Mouse (Mus musculus) layer of hippocampus, postnatal 10 days (tissue): Measurements from ENCODE around the gene Traf3ip3. TPM values are rescaled to one million over a fixed set of nuclear protein-coding genes. Genes with fewer than 3 reads are reported as not detected.

Experiments
- DNase-seq, 2 experiments: peaks; one replicate each; pipeline ENCODE4 v3.0.0; 2021; ENCODE audit warnings: low spot score in 2 of 2
- total RNA-seq, 2 experiments: library from RNA; stranded (reverse); gene quantifications; 2 replicates each; pipeline ENCODE4 v1.2.3; 2021

Gene Traf3ip3
- total RNA-seq, 2 experiments from 2014 or later = 2.7 to 3.0 TPM

DNA sequence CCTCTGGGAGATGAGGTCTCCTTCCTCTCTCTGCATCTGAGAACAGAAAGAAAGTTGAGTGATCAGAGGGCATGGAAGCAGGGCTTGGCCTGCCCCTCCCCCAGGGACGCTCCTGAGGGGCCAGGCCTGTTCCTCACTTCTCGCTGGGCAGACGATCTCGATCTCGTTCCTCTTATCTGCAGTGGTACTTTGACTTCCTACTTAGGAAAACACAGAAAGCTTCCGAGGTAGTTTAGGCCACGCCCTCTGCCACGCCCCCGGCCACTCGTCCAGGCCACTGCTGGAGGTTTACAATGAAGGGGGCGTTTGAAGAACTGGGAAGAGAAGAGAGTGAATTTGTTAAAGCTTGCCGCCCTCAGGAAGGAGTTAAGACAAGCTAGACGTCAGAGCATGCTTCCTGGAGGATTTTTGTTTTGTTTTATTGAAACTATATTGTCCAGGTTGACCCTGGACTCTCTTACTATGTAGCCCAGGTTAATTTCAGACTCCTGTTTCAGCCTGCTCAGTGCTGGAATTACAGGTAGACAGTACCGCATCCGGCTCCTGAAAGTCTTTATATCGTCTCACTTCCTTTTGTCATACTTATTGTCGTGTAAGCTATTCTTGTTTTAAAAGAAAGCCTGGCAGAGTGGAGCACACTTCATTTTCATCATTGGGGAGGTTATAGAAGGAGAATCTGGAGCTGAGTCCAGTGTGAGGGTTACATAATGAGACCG, 41.0 kb downstream of the Traf3ip3 start:
- DNase-seq = peak in 1 of 2 experiments; percentile 41

DNA sequence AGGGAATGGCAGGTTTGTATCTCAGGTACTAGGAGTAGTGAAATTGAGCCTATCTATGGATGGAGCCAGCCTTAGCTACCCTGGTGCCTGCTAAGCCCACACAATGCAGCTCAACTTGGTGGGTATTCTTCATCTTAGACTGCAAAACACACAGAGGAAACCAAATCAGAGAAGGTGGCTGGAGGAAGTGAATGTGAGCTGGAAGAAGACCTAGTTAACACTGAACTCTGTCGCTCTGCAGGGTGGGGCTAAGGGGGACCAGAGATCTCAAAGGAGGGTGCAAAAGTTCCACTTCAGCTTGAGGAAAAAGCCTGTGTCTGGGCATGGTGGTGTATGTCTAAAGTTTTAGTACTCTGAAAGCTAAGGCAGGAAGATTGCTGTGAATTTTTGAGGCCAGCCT, 41.9 kb downstream of the Traf3ip3 start:
- no peak for DNase-seq

DNA sequence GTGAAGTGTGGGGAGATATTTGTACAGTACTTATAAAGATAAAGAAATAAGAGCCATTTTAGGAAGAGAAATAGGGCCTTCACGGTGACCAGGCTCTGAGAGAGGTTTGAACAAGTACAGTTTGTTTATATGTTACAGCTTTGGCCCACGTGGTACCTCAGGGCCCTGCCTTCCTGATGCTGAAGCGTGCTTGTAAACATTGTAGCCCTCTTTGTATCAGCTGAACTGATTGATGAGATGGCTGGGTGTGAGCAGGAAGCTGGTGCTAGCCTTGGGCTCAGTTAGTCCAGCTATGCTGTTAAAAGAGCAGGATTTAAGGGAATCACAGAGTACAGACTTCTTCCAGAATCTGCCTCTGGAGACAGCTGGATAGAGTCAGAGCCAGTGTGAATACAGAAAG, 42.3 kb downstream of the Traf3ip3 start:
- DNase-seq = no peak

- no peak for DNase-seq
Observed at GRCm38 (mm10) chr1:193157111-193157492, 44.4 kb downstream of the Traf3ip3 start.

DNA sequence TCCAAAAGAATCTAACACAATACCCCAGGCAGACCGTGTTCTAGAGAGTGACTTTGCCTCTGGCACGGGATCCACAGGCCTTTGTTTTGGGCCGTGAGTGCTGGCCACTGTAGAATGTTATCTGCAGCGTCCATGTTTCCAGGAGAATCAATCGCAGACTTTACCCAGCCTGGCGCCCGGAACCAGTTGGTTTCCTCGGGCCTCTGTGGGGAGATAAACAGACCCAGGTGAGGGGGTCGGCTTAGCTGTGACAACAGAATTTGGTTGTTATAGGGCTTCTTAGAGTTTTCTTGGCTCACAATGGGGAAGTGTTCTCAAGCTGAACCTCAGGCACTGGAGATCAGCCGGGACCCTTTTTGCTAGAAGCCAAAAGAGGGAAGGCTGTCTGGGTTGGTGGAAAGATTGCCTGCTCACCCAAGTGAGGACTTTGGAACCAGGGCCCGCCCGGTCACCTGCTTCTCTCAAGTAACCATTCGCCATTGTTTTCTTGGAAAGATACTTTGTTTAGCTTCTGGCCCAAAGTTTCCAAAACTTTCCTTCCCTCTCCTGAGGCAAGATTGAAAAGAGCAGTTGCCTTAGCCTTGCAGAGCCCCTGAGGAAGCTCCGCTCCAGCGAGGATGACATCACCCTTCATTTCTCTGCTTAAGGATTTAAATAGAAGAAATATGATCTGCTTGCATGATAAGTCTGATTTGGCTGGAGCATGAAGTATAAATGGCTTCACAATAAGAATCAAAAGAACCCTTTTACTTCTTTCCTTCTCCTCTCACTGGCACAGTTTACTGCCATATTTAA, 45.0 kb downstream of the Traf3ip3 start:
- no peak for DNase-seq

GRCm38 (mm10) chr1:193153561-193153960, 47.9 kb downstream of the Traf3ip3 start:
- no peak for DNase-seq

- DNase-seq = no peak
Observed at GRCm38 (mm10) chr1:193152872-193153271, 48.6 kb downstream of the Traf3ip3 start, which contains the start of gene Irf6. Irf6 (plus strand) TSS chr1:193153111.

GRCm38 (mm10) chr1:193151134-193151533, 50.4 kb downstream of the Traf3ip3 start:
- DNase-seq = peak in 1 of 2 experiments; percentile 34

GRCm38 (mm10) chr1:193149231-193149630, 52.3 kb downstream of the Traf3ip3 start:
- no peak for DNase-seq

- no peak for DNase-seq
Observed at GRCm38 (mm10) chr1:193146416-193146815, 55.1 kb downstream of the Traf3ip3 start.

- no peak for DNase-seq
Observed at GRCm38 (mm10) chr1:193145101-193145500, 56.4 kb downstream of the Traf3ip3 start.

DNA sequence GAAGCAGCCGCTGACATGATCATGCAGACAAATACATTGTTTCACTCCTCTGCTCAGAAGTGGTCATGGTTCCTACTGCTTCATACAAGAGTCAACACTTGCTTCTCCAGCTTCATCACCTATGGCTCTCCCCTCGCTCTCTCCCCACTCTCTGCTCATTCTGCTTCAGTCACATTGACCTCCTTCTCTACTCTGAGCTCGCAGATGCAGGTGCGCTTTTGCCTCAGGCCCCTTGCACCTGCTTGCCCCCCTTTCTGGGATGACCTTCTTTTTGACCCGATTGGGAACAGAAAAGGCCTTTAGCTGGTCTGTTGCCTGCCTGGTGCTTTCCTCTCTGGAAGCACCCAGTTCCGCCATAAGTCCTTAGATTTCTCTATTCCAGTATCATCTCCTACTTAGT, 57.0 kb downstream of the Traf3ip3 start:
- no peak for DNase-seq

- DNase-seq = no peak
Observed at GRCm38 (mm10) chr1:193142517-193143062, 58.9 kb downstream of the Traf3ip3 start.

DNA sequence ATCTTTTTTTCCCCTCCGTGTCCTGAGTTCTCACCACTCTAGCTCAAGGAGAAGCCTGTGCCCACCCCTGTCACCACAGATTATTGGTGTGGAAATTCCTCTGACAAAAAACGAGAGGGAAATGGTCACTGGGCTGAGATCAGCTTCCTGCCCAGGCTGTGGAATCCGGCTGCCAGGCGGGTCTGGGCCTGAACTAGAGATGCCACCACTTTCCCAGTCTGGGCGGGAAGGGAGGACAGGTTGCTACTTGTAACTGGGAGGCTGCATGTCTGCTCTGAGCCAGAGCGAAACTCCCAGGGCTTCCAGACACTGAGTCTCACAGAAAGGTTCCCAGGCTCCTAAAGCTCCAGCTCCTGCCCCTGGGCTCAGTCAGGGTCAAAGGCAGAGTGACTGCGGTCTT, 60.4 kb downstream of the Traf3ip3 start:
- DNase-seq = no peak

DNA sequence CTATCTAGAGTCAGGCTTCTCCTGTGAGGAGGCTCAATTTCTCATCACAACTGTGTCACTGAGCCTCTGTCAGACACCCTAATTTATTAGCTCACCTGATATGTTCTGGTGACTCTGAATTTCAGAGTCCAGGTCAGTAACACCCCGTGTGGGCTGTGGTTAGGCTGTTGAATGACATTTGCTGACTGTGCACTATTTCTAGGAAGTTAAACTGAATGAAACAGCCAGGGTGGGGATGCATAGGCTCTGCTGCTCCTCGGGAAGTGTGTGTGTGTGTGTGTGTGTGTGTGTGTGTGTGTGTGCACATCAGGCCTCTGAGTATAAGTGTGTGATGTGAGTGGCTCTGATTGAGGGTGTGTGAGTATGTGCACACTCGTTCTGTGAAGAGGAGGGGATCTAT, 62.8 kb downstream of the Traf3ip3 start:
- no peak for DNase-seq

DNA sequence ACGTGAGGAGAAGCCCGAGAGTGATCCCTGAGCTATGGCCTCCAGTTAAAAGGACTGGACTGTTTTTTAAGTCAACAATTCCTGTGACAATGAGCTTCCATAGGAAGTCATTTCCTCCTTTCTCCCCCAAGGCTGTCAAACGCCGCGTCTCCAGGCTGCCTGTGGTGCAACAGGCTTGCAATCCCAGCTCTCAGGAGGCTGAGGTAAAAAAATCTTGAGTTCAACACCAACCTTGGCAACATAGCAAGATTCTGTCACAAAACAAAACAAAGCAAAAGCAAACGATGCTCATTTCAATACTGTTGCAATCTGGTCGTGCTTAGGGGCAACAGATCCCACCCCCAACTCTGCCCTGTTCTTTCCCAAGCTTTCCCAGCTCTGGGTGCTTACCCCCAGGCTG, 63.4 kb downstream of the Traf3ip3 start:
- DNase-seq = no peak

DNA sequence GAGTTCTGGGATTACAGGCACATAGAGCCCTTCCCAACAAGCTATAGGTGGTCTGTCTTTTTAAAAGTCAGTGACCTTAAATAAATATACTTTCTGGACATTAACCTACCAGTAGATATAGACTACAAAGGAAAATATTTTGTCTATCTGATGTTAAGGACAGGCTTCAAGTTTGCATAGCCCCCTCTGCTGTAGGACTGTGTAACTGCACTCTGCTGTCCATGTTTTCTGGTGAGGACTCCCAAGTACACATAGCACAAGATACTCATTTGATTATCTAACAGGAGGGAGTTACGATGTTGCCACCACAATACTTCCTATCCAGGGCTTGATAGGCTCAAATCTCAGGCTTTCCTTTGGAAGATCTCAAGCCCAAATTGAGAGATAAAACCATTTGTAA, 67.8 kb downstream of the Traf3ip3 start:
- no peak for DNase-seq

GRCm38 (mm10) chr1:193132385-193132784, 69.1 kb downstream of the Traf3ip3 start:
- DNase-seq = no peak

GRCm38 (mm10) chr1:193131311-193131948, 70.1 kb downstream of the Traf3ip3 start:
- DNase-seq = no peak

GRCm38 (mm10) chr1:193130839-193131238, 70.7 kb downstream of the Traf3ip3 start:
- no peak for DNase-seq

- no peak for DNase-seq
Observed at GRCm38 (mm10) chr1:193130456-193130825, 71.1 kb downstream of the Traf3ip3 start.
